Mouse (Mus musculus): ENCODE measurements at regions not wholly inside any gene's neighbourhood (a gene's known extent, or its start where the extent isn't known, plus 50 kb on each side); places are given as distances from the start of the nearest gene placed in this dataset.
"Not testable (repeated sequence)": the region's sequence is repeated elsewhere in the genome, so short reads cannot be mapped to it uniquely, and the experiment has no call there.

DNA sequence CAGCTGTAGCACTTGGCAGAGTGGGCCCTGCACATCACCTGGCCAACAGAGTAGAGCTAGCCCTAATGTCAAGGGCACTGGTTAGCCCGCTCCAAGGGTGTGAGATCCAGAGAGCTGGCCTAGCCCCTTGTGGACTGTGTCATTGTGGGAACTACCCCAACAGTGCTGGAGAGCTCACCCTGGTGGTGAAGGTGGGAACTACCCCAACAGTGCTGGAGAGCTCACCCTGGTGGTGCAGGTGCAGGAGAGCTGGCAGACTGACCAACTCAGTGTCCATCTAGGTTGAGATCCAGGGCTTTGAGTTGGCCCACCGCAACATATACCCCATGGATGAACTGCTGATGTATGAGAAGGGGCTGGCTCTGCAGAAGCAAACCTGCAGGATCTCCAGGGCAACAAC is 196.7 kb downstream of the Alg10b start:
- Histone ChIP-seq H3K9ac (replicated peaks) (no peak overlapping the region), H3K36me3 (replicated peaks; ENCODE audit: insufficient read depth, low read length) (no peaks in the 10 kb centered on the region), H3K9me3 (ENCODE audit: low read length) (no peaks in the 10 kb centered on the region), H3K4me1 (ENCODE audit: insufficient read depth) (no peaks in the 10 kb centered on the region), H3K27ac (ENCODE audit: low read depth) (no peak overlapping the region), H3K4me3 (ENCODE audit: low read depth, low read length) (no peak overlapping the region), H3K4me2 (ENCODE audit: low read depth, low read length) (no peak overlapping the region), H3K27me3 (ENCODE audit: insufficient read depth, low read length) (no peaks in the 10 kb centered on the region)
- TF ChIP-seq CTCF (IDR thresholded peaks at IDR 0.05; ENCODE audit: low read depth): peak; percentile 53
- no peak for TF ChIP-seq EP300 (IDR thresholded peaks at IDR 0.05; ENCODE audit: low read depth)
- no peak for ATAC-seq
- DNase-seq: peak; percentile 17
- WGBS (ENCODE audit: insufficient replicate concordance): 77% methylated on average over 2 of the region's 2 CpGs

DNA sequence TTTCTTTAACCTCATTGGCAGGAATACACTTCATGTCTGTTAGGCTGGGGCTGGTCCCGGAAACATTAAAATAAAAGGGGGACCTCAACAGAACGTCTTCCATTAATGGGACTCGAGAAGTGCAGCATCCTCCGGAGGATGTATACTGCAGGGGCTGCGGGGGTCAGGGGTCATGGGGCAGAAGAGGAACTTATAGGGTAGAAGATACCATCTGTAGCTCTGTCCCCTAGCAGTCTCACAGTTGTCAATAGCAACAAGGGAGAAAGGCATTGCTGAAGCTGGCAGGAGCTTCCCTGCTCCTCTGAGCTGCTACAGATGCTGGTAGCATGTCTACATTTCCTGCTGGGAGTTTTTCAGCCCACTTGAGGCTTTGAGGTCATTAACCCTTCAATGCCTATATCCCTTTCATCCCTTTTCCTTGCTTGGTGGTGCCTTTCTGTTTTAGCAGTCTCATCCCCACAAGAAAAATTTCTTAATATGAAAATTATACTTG is 198.1 kb downstream of the Alg10b start:
- Histone ChIP-seq H3K4me1 (ENCODE audit: insufficient read depth) (no peaks in the 10 kb centered on the region), H3K9ac (replicated peaks) (no peak overlapping the region), H3K4me3 (ENCODE audit: low read depth, low read length) (no peak overlapping the region), H3K36me3 (replicated peaks; ENCODE audit: insufficient read depth, low read length) (no peaks in the 10 kb centered on the region), H3K27ac (ENCODE audit: low read depth) (no peak overlapping the region), H3K27me3 (ENCODE audit: insufficient read depth, low read length) (no peaks in the 10 kb centered on the region), H3K4me2 (ENCODE audit: low read depth, low read length) (no peak overlapping the region), H3K9me3 (ENCODE audit: low read length) (no peaks in the 10 kb centered on the region)
- ATAC-seq (no peak), DNase-seq (no peak)
- 52% methylated on average over 5 of the region's 5 CpGs for WGBS (ENCODE audit: insufficient replicate concordance)
- no peak for TF ChIP-seq EP300 (IDR thresholded peaks at IDR 0.05; ENCODE audit: low read depth)
- TF ChIP-seq CTCF (IDR thresholded peaks at IDR 0.05; ENCODE audit: low read depth): no peak

DNA sequence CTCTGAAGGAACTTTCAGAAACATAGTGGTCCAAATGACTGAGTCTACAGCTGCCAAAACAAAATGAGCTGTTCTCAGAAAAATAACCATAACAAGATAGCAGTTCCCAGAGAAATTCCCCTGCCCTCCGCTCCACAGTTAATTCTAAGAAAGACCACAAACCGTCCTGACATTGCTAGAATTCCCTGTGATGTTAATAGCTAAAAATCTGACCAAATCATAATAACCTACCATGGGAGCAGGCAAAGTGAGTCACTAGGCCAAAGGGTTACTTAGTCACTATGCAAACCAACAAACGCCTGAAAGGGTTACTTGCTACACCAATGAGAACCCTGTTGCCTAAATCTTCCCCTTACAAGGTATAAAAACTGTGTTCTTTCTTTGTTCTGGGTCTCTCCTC is 206.9 kb downstream of the Alg10b start:
- not testable (repeated sequence) for H3K9ac ChIP-seq (replicated peaks); H3K9me3 ChIP-seq (ENCODE audit: low read length); H3K4me1 ChIP-seq (ENCODE audit: insufficient read depth); ATAC-seq; H3K27me3 ChIP-seq (ENCODE audit: insufficient read depth, low read length); H3K4me2 ChIP-seq (ENCODE audit: low read depth, low read length); H3K4me3 ChIP-seq (ENCODE audit: low read depth, low read length); H3K36me3 ChIP-seq (replicated peaks; ENCODE audit: insufficient read depth, low read length); H3K27ac ChIP-seq (ENCODE audit: low read depth); DNase-seq
- WGBS (ENCODE audit: insufficient replicate concordance): 81% methylated on average over 3 of the region's 3 CpGs

DNA sequence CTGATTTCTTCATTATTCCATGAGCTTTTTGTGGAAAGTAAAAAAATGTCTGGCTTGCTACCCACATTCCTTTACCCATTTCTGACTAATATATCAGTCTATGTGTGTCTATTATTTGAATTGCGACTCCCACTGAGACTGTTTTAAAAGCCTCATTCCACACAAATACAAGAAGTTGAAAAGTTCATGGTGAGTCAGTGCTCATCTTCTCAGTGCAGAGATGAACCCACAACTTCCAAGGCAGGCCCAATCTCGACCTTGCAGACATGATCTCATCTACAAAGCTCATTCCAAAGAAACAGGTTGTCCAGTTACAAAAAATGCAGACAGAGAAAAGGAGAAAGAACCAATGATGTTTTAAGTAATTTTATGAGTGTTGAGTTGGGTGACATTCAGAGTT is 208.0 kb downstream of the Alg10b start:
- WGBS (ENCODE audit: insufficient replicate concordance): 50% methylated on average over 2 of the region's 2 CpGs
- no peaks in the 10 kb centered on the region for H3K36me3 ChIP-seq (replicated peaks; ENCODE audit: insufficient read depth, low read length)
- no peaks in the 10 kb centered on the region for H3K27me3 ChIP-seq (ENCODE audit: insufficient read depth, low read length)
- no peaks in the 10 kb centered on the region for H3K4me1 ChIP-seq (ENCODE audit: insufficient read depth)
- no peak overlapping the region for H3K9ac ChIP-seq (replicated peaks)
- ATAC-seq (no peak), DNase-seq (no peak)
- no peaks in the 10 kb centered on the region for H3K9me3 ChIP-seq (ENCODE audit: low read length)
- TF ChIP-seq EP300 (IDR thresholded peaks at IDR 0.05; ENCODE audit: low read depth) (no peak), CTCF (IDR thresholded peaks at IDR 0.05; ENCODE audit: low read depth) (no peak)
- no peak overlapping the region for H3K4me3 ChIP-seq (ENCODE audit: low read depth, low read length)
- H3K27ac ChIP-seq (ENCODE audit: low read depth): no peak overlapping the region
- no peak overlapping the region for H3K4me2 ChIP-seq (ENCODE audit: low read depth, low read length)

DNA sequence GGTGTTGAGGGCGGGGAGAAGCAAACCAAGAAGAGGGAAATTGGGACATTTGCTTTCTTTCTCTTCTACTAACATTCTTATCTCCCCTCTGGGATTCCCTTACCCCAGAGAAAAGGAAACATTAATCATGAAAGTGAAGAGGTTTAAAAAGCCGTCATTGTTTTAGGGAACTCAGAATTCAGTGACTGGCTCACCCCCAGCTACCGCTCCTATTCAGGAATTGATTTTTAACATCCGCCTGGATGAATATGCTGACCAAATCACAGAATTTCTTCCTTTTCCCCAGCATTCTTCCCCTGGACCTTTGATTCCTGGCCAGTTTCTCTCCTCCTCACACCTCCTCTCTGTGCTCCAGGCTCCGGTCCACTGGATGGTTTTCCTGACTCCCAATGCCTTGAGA is 211.2 kb downstream of the Alg10b start:
- Histone ChIP-seq H3K27me3 (ENCODE audit: insufficient read depth, low read length) (no peaks in the 10 kb centered on the region), H3K36me3 (replicated peaks; ENCODE audit: insufficient read depth, low read length) (no peaks in the 10 kb centered on the region), H3K4me3 (ENCODE audit: low read depth, low read length) (no peak overlapping the region), H3K4me2 (ENCODE audit: low read depth, low read length) (no peak overlapping the region), H3K27ac (ENCODE audit: low read depth) (no peak overlapping the region), H3K9ac (replicated peaks) (no peak overlapping the region), H3K9me3 (ENCODE audit: low read length) (no peaks in the 10 kb centered on the region), H3K4me1 (ENCODE audit: insufficient read depth) (no peaks in the 10 kb centered on the region)
- DNase-seq (no peak), ATAC-seq (no peak)
- TF ChIP-seq EP300 (IDR thresholded peaks at IDR 0.05; ENCODE audit: low read depth): no peak
- no peak for TF ChIP-seq CTCF (IDR thresholded peaks at IDR 0.05; ENCODE audit: low read depth)
- 35% methylated on average over 5 of the region's 5 CpGs for WGBS (ENCODE audit: insufficient replicate concordance)
